Mouse (Mus musculus): ENCODE measurements around the gene Dynlt1f. TPM values are rescaled to one million over a fixed set of nuclear protein-coding genes. Genes with fewer than 3 reads are reported as not detected.

Dynlt1f gene
- polyA plus RNA-seq, 1 experiment from 2014 or later, result 241 TPM

Other genes starting within 250 kb of the Dynlt1f start
- gene Dynlt1b, start 225.8 kb downstream of the Dynlt1f start, polyA plus RNA-seq (2015; fragmentation: Nextera tagmentation; extraction: Ambion mirVana), result 467 and 526 TPM in 2 replicates
- gene Dynlt1c, start 54.2 kb downstream of the Dynlt1f start, polyA plus RNA-seq (2015; fragmentation: Nextera tagmentation; extraction: Ambion mirVana), result 38.8 and 46.3 TPM in 2 replicates
- gene Sytl3, start 3.2 kb upstream of the Dynlt1f start, polyA plus RNA-seq (2015; fragmentation: Nextera tagmentation; extraction: Ambion mirVana), result 1.2 and 1.3 TPM in 2 replicates
- gene Ezr, start 126.9 kb upstream of the Dynlt1f start, polyA plus RNA-seq (2015; fragmentation: Nextera tagmentation; extraction: Ambion mirVana), result 80.3 and 96.0 TPM in 2 replicates

Measured in embryonic facial prominence, embryonic 15.5 days (tissue).